Mouse (Mus musculus) heart, postnatal 0 days (tissue): ENCODE measurements around the gene Smad5. TPM values are rescaled to one million over a fixed set of nuclear protein-coding genes. Genes with fewer than 3 reads are reported as not detected.
A peak's percentile ranks its signal among the peaks of the same experiment; 100 is the strongest.

Experiments
- ATAC-seq: fragments of 200-750 bp; cut with Nextera tagmentation; 2 replicates; pipeline ENCODE4 v1.8.0; 2017; ENCODE audit warnings: low read depth, moderate number of reproducible peaks, moderate library complexity; ENCODE audit not compliant: insufficient read depth
- DNase-seq: peaks from one replicate; pipeline ENCODE4 v3.0.0-alpha.2; 2016; ENCODE audit warnings: low spot score
- H3K27ac ChIP-seq: fragments of 300-500 bp; sonication (generic); 2 replicates; pipeline ENCODE4 v1.5.1; 2014; ENCODE audit warnings: low read depth, mild to moderate bottlenecking
- H3K27me3 ChIP-seq: fragments of 300-500 bp; sonication (generic); 2 replicates; pipeline ENCODE4 v1.6.1; 2014; ENCODE audit warnings: low read length, mixed read lengths; ENCODE audit not compliant: control insufficient read depth, insufficient read depth
- H3K36me3 ChIP-seq: fragments of 300-500 bp; sonication (generic); replicated peaks from 2 replicates; pipeline ENCODE4 v1.6.1; 2014; ENCODE audit warnings: low read length, mixed read lengths; ENCODE audit not compliant: control insufficient read depth, insufficient read depth
- H3K4me1 ChIP-seq: fragments of 300-500 bp; sonication (generic); 2 replicates; pipeline ENCODE4 v1.6.1; 2014; ENCODE audit warnings: antibody characterized with exemption; ENCODE audit not compliant: control insufficient read depth, insufficient read depth
- H3K4me2 ChIP-seq: fragments of 300-500 bp; sonication (generic); 2 replicates; pipeline ENCODE4 v1.6.1; 2014; ENCODE audit warnings: low read depth, mild to moderate bottlenecking, low read length, moderate library complexity
- H3K4me3 ChIP-seq: fragments of 300-500 bp; sonication (generic); 2 replicates; pipeline ENCODE4 v1.5.1; 2014; ENCODE audit warnings: low read depth, low read length
- H3K9ac ChIP-seq: fragments of 300-500 bp; sonication (generic); replicated peaks from 2 replicates; pipeline ENCODE4 v1.6.1; 2014; ENCODE audit warnings: low read depth, low read length, mixed read lengths
- H3K9me3 ChIP-seq: fragments of 300-500 bp; sonication (generic); replicated peaks from 2 replicates; pipeline ENCODE4 v1.6.1; 2016; ENCODE audit warnings: low read length; ENCODE audit not compliant: control insufficient read depth
- CTCF ChIP-seq: IDR thresholded peaks from 2 replicates; pipeline ENCODE4 v1.5.1; 2016; ENCODE audit warnings: antibody characterized with exemption, control low read depth, low read depth
- EP300 ChIP-seq: IDR thresholded peaks from 2 replicates; pipeline ENCODE4 v1.6.1; 2016; ENCODE audit warnings: antibody characterized with exemption, low read depth
- WGBS: fragments of 180-500 bp; shearing (Covaris S2); extraction: QIAGEN DNeasy Blood & Tissue Kit; methylation state at CpG from one replicate; pipeline ENCODE4 v1.1.7; 2014; 5-methylcytosine and 5-hydroxymethylcytosine counted together
- polyA plus RNA-seq: library from polyadenylated mRNA; unstranded; fragments of >200 nt; fragmentation: Nextera tagmentation; extraction: Ambion mirVana; gene quantifications from 2 replicates; pipeline ENCODE4 v1.2.1, GENCODE M21; 2015
- total RNA-seq: library from RNA; depleted of rRNA; stranded (reverse); fragments of >200 nt; gene quantifications from 2 replicates; pipeline ENCODE4 v1.2.3, GENCODE M21; 2014; ENCODE audit warnings: low replicate concordance

The Smad5 gene
- total and polyA plus RNA-seq, 2 experiments from 2014 or later = 12.0 to 36.9 TPM

DNA sequence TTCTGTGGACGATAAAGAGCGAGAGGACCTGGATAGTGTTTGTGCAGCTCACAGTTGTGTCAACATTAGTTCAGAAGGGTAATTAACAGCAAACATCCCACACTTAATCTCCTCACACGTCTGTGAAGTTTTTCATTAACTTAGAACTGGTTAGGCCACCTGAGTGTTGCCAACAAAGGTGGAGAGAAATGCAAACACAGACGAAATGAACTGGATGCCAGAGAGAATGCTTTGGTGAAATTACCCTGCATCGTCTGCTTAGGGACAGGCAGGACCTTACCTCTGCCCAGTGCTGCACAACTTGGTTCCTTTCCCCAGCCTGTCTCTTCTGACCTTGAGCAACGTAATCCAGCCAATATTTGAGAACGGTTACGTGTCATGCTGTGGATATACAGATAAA is 44.7 kb downstream of the Smad5 start:
- Histone ChIP-seq H3K36me3 (no peaks in the 10 kb centered on the region), H3K4me2 (no peak overlapping the region), H3K9ac (no peak overlapping the region), H3K27me3 (peaks cover 20% of the 10 kb centered on the region), H3K4me3 (no peak overlapping the region), H3K4me1 (no peaks in the 10 kb centered on the region; the same call in 1 of the 2 replicates), H3K9me3 (no peaks in the 10 kb centered on the region), H3K27ac (no peak overlapping the region)
- DNase-seq (no peak), ATAC-seq (no peak)
- no peak for TF ChIP-seq EP300
- TF ChIP-seq CTCF = no peak
- WGBS = 58% methylated on average over 8 of the region's 8 CpGs

DNA sequence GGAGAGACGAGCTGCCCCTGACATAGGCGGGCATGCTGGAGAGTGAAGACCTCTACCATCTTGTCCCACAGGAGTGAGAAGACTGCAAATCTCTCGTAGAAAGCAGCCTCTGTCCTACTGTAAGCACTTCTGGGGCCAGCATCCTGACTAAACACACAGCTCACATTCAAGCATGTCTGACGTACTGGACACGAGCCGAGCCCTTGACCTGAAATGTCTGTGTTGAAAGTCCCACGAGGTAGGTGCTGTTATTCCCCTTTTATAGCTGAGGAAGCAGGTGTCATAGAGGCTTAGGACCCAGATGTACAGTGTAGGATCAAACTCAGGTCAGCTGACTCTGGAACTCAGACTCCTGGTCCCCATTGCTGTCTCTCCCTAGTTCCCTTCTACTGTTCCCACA is 46.6 kb downstream of the Smad5 start:
- DNase-seq (no peak), ATAC-seq (no peak)
- H3K36me3 ChIP-seq = no peaks in the 10 kb centered on the region
- H3K4me1 ChIP-seq = no peaks in the 10 kb centered on the region; the same call in 1 of the 2 replicates
- no peak overlapping the region for H3K4me3 ChIP-seq
- H3K27ac ChIP-seq = no peak overlapping the region
- H3K9ac ChIP-seq = no peak overlapping the region
- TF ChIP-seq CTCF (no peak), EP300 (no peak)
- H3K9me3 ChIP-seq = no peaks in the 10 kb centered on the region
- WGBS = 84% methylated on average over 7 of the region's 7 CpGs
- H3K4me2 ChIP-seq = no peak overlapping the region
- peaks cover 38% of the 10 kb centered on the region for H3K27me3 ChIP-seq

DNA sequence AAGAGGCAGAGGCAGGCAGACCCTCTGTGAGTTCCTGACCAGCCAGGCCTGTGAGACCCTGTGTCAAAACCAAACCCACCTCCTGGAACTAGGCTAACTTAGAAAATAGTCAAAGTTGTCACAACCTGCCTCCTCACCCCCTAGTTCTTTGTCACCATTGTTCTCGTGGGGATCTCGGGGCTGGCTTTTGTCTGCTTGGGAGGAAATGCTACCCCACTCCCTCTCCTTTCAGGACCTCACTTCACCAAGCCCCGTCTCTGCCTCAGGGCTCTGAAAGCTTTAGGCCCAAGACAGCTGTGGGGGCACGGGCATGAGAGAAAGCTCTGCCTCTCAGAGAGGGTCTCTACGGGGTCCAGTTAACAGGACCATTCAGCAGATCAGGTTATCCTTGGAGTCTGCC is 49.0 kb downstream of the Smad5 start:
- no peak overlapping the region for H3K4me3 ChIP-seq
- H3K27me3 ChIP-seq = peaks cover 48% of the 10 kb centered on the region
- TF ChIP-seq EP300 (no peak), CTCF (no peak)
- no peak overlapping the region for H3K9ac ChIP-seq
- H3K27ac ChIP-seq = no peak overlapping the region
- H3K9me3 ChIP-seq = no peaks in the 10 kb centered on the region
- no peak overlapping the region for H3K4me2 ChIP-seq
- 57% methylated on average over 5 of the region's 5 CpGs for WGBS
- H3K36me3 ChIP-seq = no peaks in the 10 kb centered on the region
- ATAC-seq (no peak), DNase-seq (no peak)
- no peaks in the 10 kb centered on the region; the same call in 1 of the 2 replicates for H3K4me1 ChIP-seq

DNA sequence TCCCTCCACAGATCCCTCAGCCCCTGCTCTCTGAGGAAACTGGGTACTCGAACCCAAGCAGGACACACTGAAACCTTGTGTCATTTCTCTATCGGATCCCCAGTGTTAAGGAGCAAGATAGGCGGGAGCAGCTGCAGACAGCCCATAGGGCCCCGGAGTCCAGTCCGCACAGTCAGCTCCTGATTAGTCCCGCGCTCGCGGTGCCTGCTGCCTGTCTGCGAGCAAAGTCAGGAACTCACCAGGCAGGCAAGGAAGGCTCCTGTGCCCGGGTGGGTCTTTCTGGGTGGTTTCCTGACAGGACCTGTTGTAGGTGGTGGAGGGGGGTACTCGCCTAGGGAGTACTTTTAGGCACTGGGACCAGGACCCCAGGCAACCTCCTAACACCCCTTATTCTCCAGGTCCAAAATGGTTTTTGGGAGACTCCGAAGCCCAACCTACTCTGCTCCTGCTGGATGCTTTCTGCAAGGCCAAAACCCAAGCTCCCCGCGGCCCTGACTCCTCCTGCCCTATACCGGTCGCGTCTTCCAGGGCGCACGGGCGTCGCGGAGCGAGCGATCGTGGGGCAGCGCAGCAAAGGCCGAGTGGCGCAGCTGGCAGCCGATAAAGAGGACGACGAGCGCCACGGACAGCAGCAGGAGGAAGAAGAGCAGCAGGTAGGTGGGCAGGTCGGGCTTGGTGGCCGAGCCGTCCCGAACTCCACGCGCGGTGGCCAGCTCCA is 49.8 kb downstream of the Smad5 start:
- Histone ChIP-seq H3K4me1 (no peaks in the 10 kb centered on the region; the same call in 1 of the 2 replicates), H3K4me2 (peak overlapping the region; percentile 65), H3K9me3 (no peaks in the 10 kb centered on the region), H3K9ac (no peak overlapping the region), H3K36me3 (no peaks in the 10 kb centered on the region), H3K27ac (no peak overlapping the region), H3K4me3 (peak overlapping the region; percentile 43), H3K27me3 (peaks cover 50% of the 10 kb centered on the region)
- DNase-seq (no peak), ATAC-seq (no peak)
- TF ChIP-seq EP300 = no peak
- no peak for TF ChIP-seq CTCF
- WGBS = 3% methylated on average over 41 of the region's 41 CpGs

DNA sequence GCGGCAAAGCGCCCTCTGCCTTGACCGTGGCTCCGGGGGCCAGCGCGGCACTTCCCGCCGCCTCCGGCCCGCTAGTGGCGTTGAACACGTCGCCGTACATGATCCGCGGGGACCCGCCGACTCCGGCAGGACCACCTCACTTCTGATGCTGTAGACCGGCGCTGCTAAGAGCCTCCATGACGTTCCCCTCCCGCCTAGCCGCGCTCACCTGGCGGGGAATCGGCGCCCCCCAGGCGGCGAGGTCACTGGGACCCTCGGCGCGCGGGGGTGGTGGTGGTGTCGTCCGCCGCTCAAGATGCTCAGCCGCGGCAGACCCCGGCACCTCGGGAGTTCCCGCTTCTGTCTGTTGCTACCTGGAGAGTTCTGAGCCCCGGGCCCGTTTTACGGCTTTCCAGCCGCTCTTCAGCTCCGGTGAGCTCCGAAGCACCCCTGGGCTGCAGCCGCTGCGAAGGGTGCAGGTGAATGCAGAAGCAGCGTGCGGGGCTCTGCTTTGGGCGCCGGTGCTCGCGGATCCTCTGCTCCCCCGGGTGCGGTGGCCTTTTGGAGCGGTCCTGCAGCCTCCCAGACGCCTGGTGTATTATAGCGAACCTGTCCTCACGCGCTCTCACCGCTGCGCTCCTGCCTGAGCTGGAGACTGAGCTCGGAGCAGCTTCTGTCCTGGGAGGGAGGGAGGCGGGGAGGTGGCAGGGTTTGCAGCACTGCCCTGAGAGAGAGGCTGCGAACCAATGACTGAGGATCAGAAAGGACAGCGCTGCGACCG is 50.6 kb downstream of the Smad5 start, which contains the start of gene Gm45623:
Gm45623 (minus strand) TSS at position 636 of the 760 bp plus-strand sequence.
- H3K4me1 ChIP-seq = no peaks in the 10 kb centered on the region; the same call in 1 of the 2 replicates
- ATAC-seq (peak; percentile 27; the same call in 1 of the 2 replicates), DNase-seq (no peak)
- peaks cover 50% of the 10 kb centered on the region for H3K27me3 ChIP-seq
- 2% methylated on average over 70 of the region's 71 CpGs for WGBS
- no peaks in the 10 kb centered on the region for H3K9me3 ChIP-seq
- peak within 1 kb of the TSS; percentile 43 for H3K4me3 ChIP-seq
- no peak within 1 kb of the TSS for H3K27ac ChIP-seq
- H3K4me2 ChIP-seq = peak within 1 kb of the TSS; percentile 65
- H3K36me3 ChIP-seq = no peaks in the 10 kb centered on the region
- TF ChIP-seq CTCF (no peak), EP300 (no peak)
- H3K9ac ChIP-seq = no peak within 1 kb of the TSS
